Mouse (Mus musculus): ENCODE results near the gene Itpk1.

Gene Itpk1

GRCm38 (mm10) chr12:102587106-102587505 is 117.6 kb downstream of the Itpk1 start:
- TF ChIP-seq GATA4 (IDR thresholded peaks at IDR 0.05; ENCODE audit: insufficient replicate concordance, low read length): no peak

GRCm38 (mm10) chr12:102586286-102586881 is 118.3 kb downstream of the Itpk1 start:
- TF ChIP-seq GATA4 (IDR thresholded peaks at IDR 0.05; ENCODE audit: insufficient replicate concordance, low read length): no peak

GRCm38 (mm10) chr12:102585390-102585789 is 119.3 kb downstream of the Itpk1 start:
- no peak for TF ChIP-seq GATA4 (IDR thresholded peaks at IDR 0.05; ENCODE audit: insufficient replicate concordance, low read length)

GRCm38 (mm10) chr12:102582441-102582840 is 122.3 kb downstream of the Itpk1 start:
- TF ChIP-seq GATA4 (IDR thresholded peaks at IDR 0.05; ENCODE audit: insufficient replicate concordance, low read length): no peak

- no peak for TF ChIP-seq GATA4 (IDR thresholded peaks at IDR 0.05; ENCODE audit: insufficient replicate concordance, low read length)
Observed at GRCm38 (mm10) chr12:102581579-102582196, 123.0 kb downstream of the Itpk1 start.

GRCm38 (mm10) chr12:102579041-102579440 is 125.7 kb downstream of the Itpk1 start:
- no peak for TF ChIP-seq GATA4 (IDR thresholded peaks at IDR 0.05; ENCODE audit: insufficient replicate concordance, low read length)

- no peak for TF ChIP-seq GATA4 (IDR thresholded peaks at IDR 0.05; ENCODE audit: insufficient replicate concordance, low read length)
Observed at GRCm38 (mm10) chr12:102576659-102577398, 127.9 kb downstream of the Itpk1 start.

- TF ChIP-seq GATA4 (IDR thresholded peaks at IDR 0.05; ENCODE audit: insufficient replicate concordance, low read length): no peak
Observed at GRCm38 (mm10) chr12:102575541-102576329, 129.0 kb downstream of the Itpk1 start.

GRCm38 (mm10) chr12:102573036-102573435 is 131.7 kb downstream of the Itpk1 start:
- no peak for TF ChIP-seq GATA4 (IDR thresholded peaks at IDR 0.05; ENCODE audit: insufficient replicate concordance, low read length)

- no peak for TF ChIP-seq GATA4 (IDR thresholded peaks at IDR 0.05; ENCODE audit: insufficient replicate concordance, low read length)
Observed at GRCm38 (mm10) chr12:102571666-102572065, 133.1 kb downstream of the Itpk1 start.

- TF ChIP-seq GATA4 (IDR thresholded peaks at IDR 0.05; ENCODE audit: insufficient replicate concordance, low read length): no peak
Observed at GRCm38 (mm10) chr12:102570734-102571133, 134.0 kb downstream of the Itpk1 start.

GRCm38 (mm10) chr12:102570111-102570510 is 134.6 kb downstream of the Itpk1 start:
- no peak for TF ChIP-seq GATA4 (IDR thresholded peaks at IDR 0.05; ENCODE audit: insufficient replicate concordance, low read length)

- no peak for TF ChIP-seq GATA4 (IDR thresholded peaks at IDR 0.05; ENCODE audit: insufficient replicate concordance, low read length)
Observed at GRCm38 (mm10) chr12:102568219-102568618, 136.5 kb downstream of the Itpk1 start.

GRCm38 (mm10) chr12:102566951-102567350 is 137.8 kb downstream of the Itpk1 start:
- no peak for TF ChIP-seq GATA4 (IDR thresholded peaks at IDR 0.05; ENCODE audit: insufficient replicate concordance, low read length)

- TF ChIP-seq GATA4 (IDR thresholded peaks at IDR 0.05; ENCODE audit: insufficient replicate concordance, low read length): no peak
Observed at GRCm38 (mm10) chr12:102565086-102565485, 139.6 kb downstream of the Itpk1 start.

Measured in liver, adult (tissue).